Mouse (Mus musculus) embryonic fibroblast, embryonic 13.5 days (primary cell): ENCODE data around the gene Itpr3. TPM values are rescaled to one million over a fixed set of nuclear protein-coding genes. Genes with fewer than 3 reads are reported as not detected.

Experiments
- H3K27ac ChIP-seq: 2 replicates; pipeline ENCODE4 v1.5.1; 2012; ENCODE audit warnings: low read length, control low read depth, inconsistent platforms; ENCODE audit not compliant: insufficient read depth
- H3K4me1 ChIP-seq: 2 replicates; pipeline ENCODE4 v1.6.1; 2011; ENCODE audit warnings: low read length; ENCODE audit not compliant: control insufficient read depth, insufficient read depth
- H3K4me3 ChIP-seq: 2 replicates; pipeline ENCODE4 v1.5.1; 2011; ENCODE audit warnings: mild to moderate bottlenecking, control low read depth, low read length; ENCODE audit not compliant: insufficient read depth
- CTCF ChIP-seq: IDR thresholded peaks from 2 replicates; pipeline ENCODE4 v1.5.1; 2011; ENCODE audit warnings: mild to moderate bottlenecking, control low read depth, low read length, moderate library complexity, borderline replicate concordance; ENCODE audit not compliant: insufficient read depth
- POLR2A ChIP-seq: IDR thresholded peaks from 2 replicates; pipeline ENCODE4 v1.6.1; 2011; ENCODE audit warnings: low read depth, mild to moderate bottlenecking, control low read depth, low read length, moderate library complexity
- polyA plus RNA-seq: library from polyadenylated mRNA; stranded (reverse); fragments of >200 nt; gene quantifications from 2 replicates; pipeline ENCODE4 v1.2.4, GENCODE M21; 2011; ENCODE audit warnings: low read depth; ENCODE audit not compliant: missing spikeins, insufficient read length

Gene Itpr3
- polyA plus RNA-seq, 1 experiment: 15.7 TPM

- H3K4me1 ChIP-seq: peaks cover 4% of the 10 kb centered on the region; the same call in 1 of the 2 replicates
- H3K4me3 ChIP-seq: no peak overlapping the region
- TF ChIP-seq POLR2A (no peak), CTCF (no peak)
- no peak overlapping the region for H3K27ac ChIP-seq
Measured at GRCm38 (mm10) chr17:27023342-27023741, 33.8 kb upstream of the Itpr3 start.

DNA sequence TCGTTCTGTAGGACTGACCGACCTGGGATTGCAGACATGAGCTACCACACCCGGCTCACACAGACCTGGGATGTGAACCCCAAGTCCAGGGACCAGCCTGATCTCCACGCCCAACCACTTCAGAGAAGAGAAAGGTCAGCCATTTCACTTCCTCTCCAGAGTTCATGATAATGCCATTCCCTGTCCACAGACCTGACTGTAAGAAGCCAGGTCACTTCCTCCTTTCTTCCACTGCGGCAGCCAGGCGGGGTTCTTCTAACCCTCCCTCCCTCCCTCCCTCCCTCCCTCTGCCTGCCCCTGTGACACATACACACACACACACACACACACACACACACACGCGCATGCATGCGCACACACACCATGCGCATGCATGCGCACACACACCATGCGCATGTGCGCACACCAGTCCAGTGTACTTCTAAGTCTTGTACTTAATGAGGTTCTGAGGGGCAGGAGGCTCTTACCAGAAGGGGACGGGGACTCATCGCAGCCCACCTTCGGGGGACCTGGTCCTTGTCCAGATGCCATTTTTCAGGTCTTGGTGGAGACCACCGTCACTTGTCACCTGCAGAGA is 31.7 kb upstream of the Itpr3 start:
- Histone ChIP-seq H3K4me1 (peaks cover 4% of the 10 kb centered on the region), H3K4me3 (no peak overlapping the region), H3K27ac (no peak overlapping the region)
- TF ChIP-seq POLR2A (no peak), CTCF (no peak)

DNA sequence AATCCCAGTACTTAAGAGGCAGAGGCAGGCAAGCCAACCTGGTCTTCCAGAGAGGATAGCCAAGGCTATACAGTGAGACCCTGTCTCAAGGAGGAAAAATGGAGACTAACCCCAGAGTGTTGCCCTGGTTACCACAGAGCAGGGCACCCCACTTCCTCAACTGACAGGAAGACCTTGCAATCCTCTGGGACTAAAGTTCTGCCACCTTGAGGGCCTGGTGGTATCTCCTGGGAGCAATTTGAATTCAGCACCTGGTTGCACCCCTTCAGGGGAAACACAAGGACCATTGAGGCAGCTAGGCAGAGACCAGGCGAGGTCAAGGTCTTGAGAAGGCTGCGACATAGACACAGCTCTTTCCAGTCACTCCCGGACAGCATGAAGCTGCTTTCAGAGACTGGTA is 31.2 kb upstream of the Itpr3 start:
- peaks cover 4% of the 10 kb centered on the region for H3K4me1 ChIP-seq
- no peak overlapping the region for H3K4me3 ChIP-seq
- no peak overlapping the region for H3K27ac ChIP-seq
- no peak for TF ChIP-seq POLR2A
- no peak for TF ChIP-seq CTCF

GRCm38 (mm10) chr17:27027460-27028283 is 29.4 kb upstream of the Itpr3 start:
- no peak for TF ChIP-seq CTCF
- TF ChIP-seq POLR2A: peak; percentile 49; the same call in 1 of the 2 replicates
- Histone ChIP-seq H3K4me1 (peaks cover 4% of the 10 kb centered on the region), H3K27ac (peak overlapping the region; percentile 39), H3K4me3 (peak overlapping the region; percentile 65)

DNA sequence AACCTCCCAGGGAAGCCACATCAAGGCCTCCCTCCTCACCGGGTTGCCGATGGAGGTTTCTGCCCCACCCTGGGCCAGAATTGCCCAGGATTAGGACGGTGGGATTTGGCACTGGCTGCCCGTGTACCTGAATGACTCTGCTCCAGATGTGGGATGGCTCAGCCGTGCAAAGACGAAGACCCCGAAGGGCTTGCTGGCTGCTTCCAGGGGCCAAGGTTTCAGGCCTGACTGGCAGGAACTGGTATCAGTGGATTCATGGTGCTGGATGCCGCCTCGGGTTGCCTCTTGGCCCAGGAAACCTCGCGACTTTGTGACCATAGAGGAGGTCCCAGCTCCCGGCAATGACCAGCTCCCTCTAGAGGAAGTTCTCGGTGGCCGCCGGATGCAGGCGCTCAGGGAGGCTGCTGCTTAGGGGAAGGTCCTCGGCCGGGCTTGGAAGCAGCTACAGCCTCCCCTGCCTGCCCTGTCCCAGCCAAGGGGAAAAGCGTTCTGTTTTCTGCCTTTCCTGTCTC is 28.8 kb upstream of the Itpr3 start:
- Histone ChIP-seq H3K27ac (peak overlapping the region; percentile 63), H3K4me3 (peak overlapping the region; percentile 65), H3K4me1 (peaks cover 4% of the 10 kb centered on the region)
- TF ChIP-seq POLR2A: peak; percentile 92
- TF ChIP-seq CTCF: peak; percentile 47; the same call in 1 of the 2 replicates

- H3K4me1 ChIP-seq: peaks cover 4% of the 10 kb centered on the region
Measured at GRCm38 (mm10) chr17:27028909-27029308, 28.2 kb upstream of the Itpr3 start, which contains the start of gene Bak1. TSS of gene Bak1 (minus strand) at chr17:27029009.

GRCm38 (mm10) chr17:27029431-27029830 is 27.7 kb upstream of the Itpr3 start:
- no peak for TF ChIP-seq CTCF
- TF ChIP-seq POLR2A: no peak
- Histone ChIP-seq H3K4me3 (no peak overlapping the region), H3K27ac (no peak overlapping the region), H3K4me1 (peaks cover 4% of the 10 kb centered on the region)

More at GRCm38 (mm10) chr17:27028909-27029308, 28.2 kb upstream of the Itpr3 start, which contains the start of gene Bak1:
- peak within 1 kb of the TSS; percentile 65 for H3K4me3 ChIP-seq
- TF ChIP-seq POLR2A (no peak), CTCF (no peak)
- peak within 1 kb of the TSS; percentile 63 for H3K27ac ChIP-seq

GRCm38 (mm10) chr17:27030896-27031295 is 26.2 kb upstream of the Itpr3 start:
- Histone ChIP-seq H3K4me3 (no peak overlapping the region), H3K27ac (no peak overlapping the region), H3K4me1 (peaks cover 4% of the 10 kb centered on the region)
- no peak for TF ChIP-seq CTCF
- no peak for TF ChIP-seq POLR2A

GRCm38 (mm10) chr17:27032328-27032727 is 24.8 kb upstream of the Itpr3 start:
- Histone ChIP-seq H3K27ac (no peak overlapping the region), H3K4me3 (no peak overlapping the region)
- TF ChIP-seq POLR2A (no peak), CTCF (no peak)

More at GRCm38 (mm10) chr17:27032328-27032727, 24.8 kb upstream of the Itpr3 start:
- no peaks in the 10 kb centered on the region; the same call in 1 of the 2 replicates for H3K4me1 ChIP-seq
